Mouse (Mus musculus): ENCODE measurements around the gene AI661453.

The AI661453 gene

DNA sequence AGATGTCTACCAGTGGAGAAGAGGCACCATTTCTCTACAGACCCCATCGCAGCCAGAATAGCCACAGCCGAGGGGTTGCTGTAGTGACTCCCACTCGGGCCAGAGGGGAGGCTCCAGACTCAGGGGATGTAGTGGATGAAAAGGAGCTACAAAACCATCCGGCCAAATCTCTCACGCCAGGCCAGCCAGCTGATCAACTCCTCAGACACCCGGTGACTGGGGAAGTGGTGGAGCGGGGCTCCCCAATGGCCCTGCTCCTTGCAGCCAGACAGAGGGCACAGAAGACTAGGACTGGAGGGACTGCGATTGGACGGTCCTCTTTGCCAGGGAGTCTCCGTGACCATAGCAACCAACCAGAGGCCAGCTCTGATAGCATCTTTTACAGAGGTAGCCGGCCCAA, 31.2 kb downstream of the AI661453 start:
- DNase-seq (ENCODE audit: low spot score): no peak

DNA sequence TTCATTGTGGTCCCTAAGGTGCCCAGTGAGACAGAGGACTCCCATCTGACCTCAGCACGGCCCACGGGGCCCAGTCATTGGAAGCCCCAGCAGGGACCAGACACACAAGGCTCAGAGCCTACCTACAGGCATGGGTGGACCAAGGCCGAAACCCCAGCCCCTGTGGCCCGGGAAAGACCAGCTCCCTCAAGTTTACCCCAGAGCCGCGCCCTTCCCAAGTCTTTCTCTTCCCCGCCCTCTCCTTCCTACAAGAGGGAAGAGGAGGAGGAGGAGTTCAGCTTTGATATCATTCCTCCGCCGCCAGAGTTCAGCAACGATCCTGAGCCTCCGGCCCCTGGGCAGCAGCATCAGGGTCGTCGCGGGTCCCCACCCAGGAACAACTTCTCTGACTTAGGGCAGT, 31.6 kb downstream of the AI661453 start:
- DNase-seq (ENCODE audit: low spot score): no peak

DNA sequence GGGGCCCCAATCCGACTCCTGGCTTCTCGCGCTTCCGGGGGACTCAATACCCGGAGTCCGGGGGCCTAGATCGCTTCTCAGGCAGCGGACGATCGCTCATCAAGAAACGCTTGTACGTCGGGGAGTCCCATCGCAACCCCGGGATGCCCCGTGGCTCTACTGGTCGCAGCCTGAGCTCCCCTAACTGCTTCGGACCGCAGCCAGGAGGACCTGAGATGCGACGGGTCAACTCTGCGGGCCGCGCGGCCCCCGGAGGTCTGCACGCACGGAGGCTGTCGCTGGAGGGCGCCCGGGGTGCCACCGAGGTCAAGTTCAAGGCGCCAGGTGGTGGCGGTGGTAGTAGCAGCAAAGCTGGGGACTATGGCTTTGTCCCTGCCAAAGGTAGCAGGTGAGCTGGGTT, 32.1 kb downstream of the AI661453 start:
- peak; percentile 71 for DNase-seq (ENCODE audit: low spot score)

DNA sequence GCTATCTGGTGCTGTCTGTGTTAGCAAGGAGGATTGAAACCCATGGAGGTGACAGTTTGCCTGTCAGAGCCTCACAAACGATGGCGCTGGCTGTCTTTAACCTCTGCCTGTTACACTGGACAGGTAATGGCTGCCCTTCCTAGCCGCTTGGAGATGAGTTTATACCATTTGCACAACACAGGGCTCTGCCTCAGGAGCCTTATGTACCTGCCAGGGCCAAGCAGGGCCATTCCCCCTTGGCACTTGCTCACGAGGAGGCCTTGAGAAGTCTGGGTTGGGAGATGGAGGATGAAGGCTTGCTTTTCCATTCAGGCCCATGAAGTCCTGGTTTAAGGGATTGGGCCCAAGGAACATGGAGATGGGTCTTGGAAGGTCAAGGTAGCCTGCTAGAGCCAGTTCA, 33.2 kb downstream of the AI661453 start:
- no peak for DNase-seq (ENCODE audit: low spot score)

GRCm38 (mm10) chr17:47470121-47470520, 33.7 kb downstream of the AI661453 start:
- no peak for DNase-seq (ENCODE audit: low spot score)

GRCm38 (mm10) chr17:47470686-47471085, 34.3 kb downstream of the AI661453 start:
- DNase-seq (ENCODE audit: low spot score): no peak

GRCm38 (mm10) chr17:47472435-47473350, 36.3 kb downstream of the AI661453 start:
- DNase-seq (ENCODE audit: low spot score): no peak

DNA sequence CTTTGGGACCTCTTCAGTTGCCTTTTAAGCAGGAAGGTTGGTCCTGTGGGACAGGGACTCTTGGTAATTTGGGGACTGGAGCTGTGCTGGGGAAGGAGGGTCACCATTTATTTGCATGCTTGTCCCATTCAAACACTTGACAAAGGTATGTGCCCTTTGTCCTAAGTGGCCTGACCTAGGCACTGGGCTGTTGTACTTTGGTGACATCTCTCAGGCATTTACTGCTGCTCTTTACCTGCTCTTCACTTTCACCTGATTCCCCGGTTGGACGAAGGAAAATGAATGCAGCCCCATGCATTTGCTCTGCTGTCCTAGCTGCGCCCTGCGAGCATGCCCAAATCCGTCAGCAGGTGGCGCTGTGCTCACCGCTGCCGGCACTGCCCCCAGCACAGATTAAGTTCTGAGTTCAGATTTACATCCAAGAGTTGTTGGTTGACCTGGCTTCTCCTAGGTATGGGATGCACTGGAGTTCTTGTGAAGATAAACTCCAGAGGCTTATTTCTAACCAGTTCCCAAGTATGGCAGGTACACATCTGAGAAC, 37.1 kb downstream of the AI661453 start:
- DNase-seq (ENCODE audit: low spot score): peak; percentile 77

- DNase-seq (ENCODE audit: low spot score): no peak
Observed at GRCm38 (mm10) chr17:47474250-47474649, 37.8 kb downstream of the AI661453 start.

DNA sequence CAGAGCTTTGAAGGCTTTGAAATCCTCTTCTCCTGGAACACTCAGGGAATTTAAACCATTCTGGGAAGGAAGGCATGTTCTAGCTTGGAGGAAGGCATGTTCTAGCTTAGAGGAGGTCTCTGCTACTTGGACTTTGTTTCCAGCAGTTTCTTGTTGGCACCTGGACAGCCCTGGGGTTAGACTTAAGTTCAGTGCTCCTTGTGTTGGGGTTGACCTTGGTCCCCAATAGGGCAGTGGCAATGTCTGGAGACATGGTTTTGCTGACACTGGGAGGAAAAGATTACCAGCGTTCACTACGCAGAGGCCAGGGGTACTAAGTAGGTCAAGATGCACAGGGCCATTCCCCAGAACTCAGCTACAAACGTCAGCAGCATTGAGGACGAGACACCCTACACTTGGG, 38.8 kb downstream of the AI661453 start:
- DNase-seq (ENCODE audit: low spot score): no peak

DNA sequence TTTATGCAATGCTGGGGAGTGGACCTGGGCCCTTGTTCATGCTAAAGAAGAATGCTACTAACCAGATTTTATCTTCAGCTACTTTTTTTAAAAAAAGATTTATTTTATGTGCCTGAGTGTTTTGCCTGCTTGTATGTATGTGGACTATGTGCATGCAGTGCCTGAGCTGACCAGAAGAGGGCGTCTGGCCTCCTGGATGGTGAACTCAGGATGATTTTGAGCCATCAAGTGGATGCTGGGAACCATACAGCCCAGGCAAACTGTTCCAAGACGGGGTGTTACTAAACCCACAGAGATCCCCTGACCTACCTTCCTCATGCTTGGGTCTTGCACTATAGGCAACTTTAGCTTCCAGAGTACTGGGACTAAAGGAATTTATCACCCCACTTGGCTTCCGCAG, 39.3 kb downstream of the AI661453 start:
- DNase-seq (ENCODE audit: low spot score): peak; percentile 62

- no peak for DNase-seq (ENCODE audit: low spot score)
Observed at GRCm38 (mm10) chr17:47479887-47480286, 43.5 kb downstream of the AI661453 start.

DNA sequence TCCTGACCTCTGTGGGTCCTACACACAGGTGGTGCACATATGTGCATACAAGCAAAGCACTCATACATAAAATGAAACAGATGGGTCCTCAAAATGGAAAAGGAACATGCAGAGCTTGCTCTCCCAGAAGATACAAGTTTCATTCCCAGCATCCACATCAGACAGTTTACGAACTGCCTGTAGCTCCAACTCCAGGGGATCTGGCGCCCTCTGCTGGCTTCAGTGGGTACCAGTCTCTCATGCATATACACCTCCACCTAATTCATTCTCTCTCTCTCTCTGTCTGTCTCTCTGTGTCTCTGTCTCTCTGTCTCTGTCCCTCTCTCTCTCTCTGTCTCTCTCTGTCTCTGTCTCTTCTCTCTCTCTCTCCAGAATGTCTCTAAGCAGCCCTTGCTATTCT, 46.0 kb downstream of the AI661453 start:
- peak; percentile 91 for DNase-seq (ENCODE audit: low spot score)

GRCm38 (mm10) chr17:47484241-47484921, 48.0 kb downstream of the AI661453 start:
- no peak for DNase-seq (ENCODE audit: low spot score)

GRCm38 (mm10) chr17:47484993-47485392, 48.6 kb downstream of the AI661453 start:
- no peak for DNase-seq (ENCODE audit: low spot score)

DNA sequence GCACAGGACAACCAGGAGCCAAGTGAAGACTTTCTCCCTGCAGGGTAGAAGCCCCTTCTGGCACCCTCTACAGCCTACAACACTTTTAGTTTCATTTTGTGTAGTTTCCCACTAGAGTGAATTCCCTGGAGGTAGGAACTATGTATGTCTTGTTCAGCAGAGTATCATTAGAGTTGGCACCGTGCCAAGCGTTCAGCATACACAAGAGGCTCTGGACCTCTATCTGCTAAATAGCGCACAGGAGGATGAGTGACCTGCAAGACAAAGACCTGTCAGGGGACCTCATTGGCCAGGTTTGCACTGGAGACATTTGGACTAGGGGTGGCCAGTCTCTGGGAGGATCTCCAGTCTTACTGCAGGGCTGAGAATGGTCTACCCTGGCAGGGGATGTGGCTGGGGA, 49.4 kb downstream of the AI661453 start:
- DNase-seq (ENCODE audit: low spot score): no peak

DNA sequence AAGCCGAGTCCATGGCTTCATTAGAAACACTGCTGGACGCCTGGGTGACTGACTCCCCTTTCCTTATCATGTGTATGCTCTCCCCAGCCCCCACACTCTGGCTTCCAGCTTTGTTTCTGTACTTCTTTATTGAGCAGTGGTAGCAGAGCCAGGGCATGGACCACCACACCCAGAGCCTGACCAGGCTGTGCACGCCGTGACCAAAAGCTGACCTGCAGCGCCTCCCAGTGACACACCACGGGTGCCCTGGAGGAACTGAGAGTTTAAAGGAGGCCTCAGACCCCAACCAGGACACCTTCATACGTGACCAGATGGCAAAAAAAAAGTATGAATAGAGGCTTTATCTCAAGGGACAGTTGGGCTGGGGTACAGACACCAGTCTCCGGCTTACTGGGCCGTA, 54.4 kb downstream of the AI661453 start:
- DNase-seq (ENCODE audit: low spot score): no peak

DNA sequence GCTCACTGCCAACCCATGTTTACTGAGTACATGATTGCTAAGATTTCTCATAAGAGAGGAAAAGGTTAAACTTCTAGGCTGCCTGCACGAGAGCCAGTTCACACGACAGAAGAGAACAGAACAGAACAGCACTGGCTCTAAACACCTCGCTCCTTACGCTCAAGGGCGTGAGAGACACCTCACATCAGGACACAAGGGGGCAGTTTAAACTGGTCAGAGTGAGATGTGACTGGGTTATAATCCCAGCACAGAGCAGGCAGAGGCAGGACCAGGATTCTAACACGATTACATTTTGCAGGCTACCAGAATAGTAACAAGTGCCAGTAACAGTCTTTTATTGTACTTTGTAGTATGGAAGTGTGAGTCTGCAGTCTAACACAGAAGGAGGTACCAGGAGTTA, 56.3 kb downstream of the AI661453 start:
- DNase-seq (ENCODE audit: low spot score): no peak

GRCm38 (mm10) chr17:47493653-47494052, 57.2 kb downstream of the AI661453 start:
- DNase-seq (ENCODE audit: low spot score): no peak

- DNase-seq (ENCODE audit: low spot score): no peak
Observed at GRCm38 (mm10) chr17:47494132-47494531, 57.7 kb downstream of the AI661453 start.

DNA sequence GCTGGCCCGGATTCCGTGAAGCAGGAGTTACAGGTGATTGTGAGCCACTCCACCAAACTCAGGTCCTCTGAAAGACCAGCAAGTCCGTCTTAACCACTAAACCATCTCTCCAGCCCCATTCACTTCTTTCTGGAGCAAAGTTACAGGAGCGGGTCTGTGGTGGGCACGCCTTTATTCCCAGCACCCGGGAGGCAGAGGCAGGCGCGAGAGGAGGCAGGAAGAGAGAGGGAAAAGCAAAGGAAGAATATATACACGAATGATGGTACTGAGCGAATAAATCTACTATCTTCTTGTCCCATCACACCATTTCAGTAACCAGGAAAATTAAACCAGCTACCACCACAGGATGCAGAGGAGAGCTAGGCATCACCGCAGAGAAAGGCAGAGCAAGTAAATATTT, 65.1 kb downstream of the AI661453 start:
- DNase-seq (ENCODE audit: low spot score): no peak

GRCm38 (mm10) chr17:47501946-47502706, 65.7 kb downstream of the AI661453 start, which contains the start of gene Taf8:
TSS of gene Taf8 (minus strand) at chr17:47502292.
- DNase-seq (ENCODE audit: low spot score): peak; percentile 95

All from testis, postnatal 10 days (tissue).